ENCODE assay signal across 23 mouse cellular contexts in genomic region chr12:12030039-12030550, GRCm38 (mm10).
DNase-seq lines count a peak whose midpoint lies in the region; ATAC-seq and TF ChIP-seq lines count a peak whose summit lies in the region.
"Had no signal": no experiment of that assay in that cellular context is flagged by ENCODE, and none has a peak within 500 bp of the region (broad histone marks: within the 10 kb centered on the region; RNA-seq: fewer than 3 reads in every experiment).

No protein-coding gene starts in this region.

- no peaks in the 10 kb centered on the region for H3K27me3 ChIP-seq in stomach, postnatal 0 days (ENCODE audit: control insufficient read depth, insufficient read depth, low read length)
- H3K27me3 ChIP-seq: embryonic facial prominence, embryonic 15.5 days had no signal

- H3K4me2 ChIP-seq in stomach, postnatal 0 days (replicated peaks; ENCODE audit: low read depth) = no peak overlapping the region
- H3K4me2 ChIP-seq: embryonic facial prominence, embryonic 15.5 days; hindbrain, embryonic 14.5 days had no signal

- DNase-seq in adrenal gland, postnatal 10 days = peak; percentile 12
- DNase-seq in adrenal gland, adult 2 months = no peak
- DNase-seq in lung, adult 2 months = peak; percentile 14
- DNase-seq in lung, postnatal 25 days (ENCODE audit: low spot score) = peak; percentile 29
- peak; percentile 16 for DNase-seq in stomach, postnatal 0 days (ENCODE audit: low spot score)
- no peak for DNase-seq in frontal cortex, postnatal 14 days (ENCODE audit: low spot score in 2 of 2)
- no peak for DNase-seq in left cerebral cortex, adult 8-10 months (ENCODE audit: low spot score in 2 of 2)
- DNase-seq: adrenal gland, postnatal 25 days; B cell, adult 2 months; cerebellum, adult 2 months; cerebellum, postnatal 10 days; embryo, embryonic 11 days; gastrocnemius, postnatal 36 days; heart, adult 18-20 months had no signal

- no peaks in the 10 kb centered on the region for H3K4me1 ChIP-seq in lung, adult 2 months (ENCODE audit: control insufficient read depth, insufficient read depth, low read length)
- no peaks in the 10 kb centered on the region for H3K4me1 ChIP-seq in stomach, postnatal 0 days (replicated peaks; ENCODE audit: control insufficient read depth, insufficient read depth)
- H3K4me1 ChIP-seq: embryonic facial prominence, embryonic 15.5 days; forebrain, embryonic 10.5 days; heart, embryonic 10.5 days; hindbrain, embryonic 10.5 days had no signal

- H3K4me3 ChIP-seq in lung, adult 2 months (replicated peaks; ENCODE audit: extremely low read depth, low read depth, low read length) = no peak overlapping the region
- H3K4me3 ChIP-seq in stomach, postnatal 0 days (ENCODE audit: low read depth, low read length) = no peak overlapping the region
- H3K4me3 ChIP-seq: embryonic facial prominence, embryonic 15.5 days; erythroblast, embryonic 14.5 days; forebrain, embryonic 10.5 days; heart, embryonic 10.5 days; hindbrain, embryonic 10.5 days had no signal

- no peaks in the 10 kb centered on the region for H3K36me3 ChIP-seq in stomach, postnatal 0 days (ENCODE audit: control insufficient read depth, insufficient read depth, low read length)
- H3K36me3 ChIP-seq: embryonic facial prominence, embryonic 15.5 days; forebrain, embryonic 10.5 days; G1E; heart, embryonic 10.5 days; hindbrain, embryonic 10.5 days had no signal

- no peak overlapping the region for H3K9ac ChIP-seq in stomach, postnatal 0 days (ENCODE audit: low read length)
- H3K9ac ChIP-seq: embryonic facial prominence, embryonic 15.5 days; hindbrain, embryonic 14.5 days had no signal

- H3K27ac ChIP-seq in stomach, postnatal 0 days (replicated peaks) = no peak overlapping the region
- H3K27ac ChIP-seq: embryonic facial prominence, embryonic 15.5 days; forebrain, embryonic 10.5 days; heart, embryonic 10.5 days; hindbrain, embryonic 10.5 days; hindbrain, embryonic 14.5 days had no signal

- TF ChIP-seq POLR2A in lung, adult 2 months (IDR thresholded peaks at IDR 0.05; ENCODE audit: borderline replicate concordance, extremely low read depth, low read depth, low read length) = no peak

- peak; percentile 95 for ATAC-seq in stomach, postnatal 0 days (ENCODE audit: low FRiP score, low TSS enrichment)
- ATAC-seq: CD4-positive, CD25-positive, alpha-beta regulatory T cell, adult 4 months; forebrain, embryonic 14.5 days had no signal

- TF ChIP-seq EP300 in stomach, postnatal 0 days (optimal IDR thresholded peaks at IDR 0.05) = no peak

- no peaks in the 10 kb centered on the region for H3K9me3 ChIP-seq in stomach, postnatal 0 days (ENCODE audit: control insufficient read depth, low read length)
- H3K9me3 ChIP-seq: embryonic facial prominence, embryonic 15.5 days; forebrain, embryonic 10.5 days; G1E; heart, embryonic 10.5 days; hindbrain, embryonic 10.5 days had no signal

- 70% methylated on average over 2 of the region's 2 CpGs for WGBS in lung, adult 2 months
- 72% methylated on average over 2 of the region's 2 CpGs for WGBS in stomach, postnatal 0 days

- no peak for TF ChIP-seq CTCF in lung, adult 2 months (IDR thresholded peaks at IDR 0.05; ENCODE audit: insufficient read depth, low read length)
- TF ChIP-seq CTCF in stomach, postnatal 0 days (IDR thresholded peaks at IDR 0.05; ENCODE audit: low read depth) = no peak

Comparison
In these comparisons a context has a peak if more than half of its experiments do, and no peak if none do; other contexts are left out.
1. DNase-seq: peak in adrenal gland, postnatal 10 days (single experiment), lung, adult 2 months (single experiment), lung, postnatal 25 days (single experiment) and stomach, postnatal 0 days (single experiment); none in adrenal gland, adult 2 months (single experiment), frontal cortex, postnatal 14 days (0 of 2) and left cerebral cortex, adult 8-10 months (0 of 2).